Mouse (Mus musculus) megakaryocyte, embryonic 14.5 days (primary cell): ENCODE results near the gene Gna13. TPM values are rescaled to one million over a fixed set of nuclear protein-coding genes. Genes with fewer than 3 reads are reported as not detected.

Experiments
- H3K27me3 ChIP-seq: replicated peaks from 2 replicates; pipeline ENCODE3; 2012; ENCODE audit warnings: inconsistent platforms
- H3K36me3 ChIP-seq: replicated peaks from 2 replicates; pipeline ENCODE3; 2012; ENCODE audit warnings: low read length, inconsistent platforms, mixed read lengths
- H3K4me1 ChIP-seq: 2 replicates; pipeline ENCODE4 v1.6.1; 2012; ENCODE audit warnings: inconsistent platforms
- H3K4me3 ChIP-seq: replicated peaks from 2 replicates; pipeline ENCODE3; 2012; ENCODE audit warnings: moderate library complexity, mild to moderate bottlenecking, inconsistent platforms
- H3K9me3 ChIP-seq: 2 replicates; pipeline ENCODE4 v1.6.1; 2012; ENCODE audit warnings: inconsistent platforms
- FLI1 ChIP-seq: IDR thresholded peaks from 2 replicates; pipeline ENCODE4 v1.6.1; 2012; ENCODE audit warnings: low read length, inconsistent platforms, mixed read lengths
- GATA1 ChIP-seq: IDR thresholded peaks from 3 replicates; pipeline ENCODE4 v1.6.1; 2012; ENCODE audit warnings: mixed read lengths, low read length, inconsistent platforms, borderline replicate concordance
- polyA plus RNA-seq: library from polyadenylated mRNA; stranded (reverse); fragments of >175 nt; gene quantifications from 2 replicates; pipeline ENCODE4 v1.2.3, GENCODE M21; 2012; ENCODE audit warnings: low replicate concordance; ENCODE audit not compliant: insufficient read depth

The Gna13 gene
- polyA plus RNA-seq, result 42.6 and 60.8 TPM in 2 replicates

DNA sequence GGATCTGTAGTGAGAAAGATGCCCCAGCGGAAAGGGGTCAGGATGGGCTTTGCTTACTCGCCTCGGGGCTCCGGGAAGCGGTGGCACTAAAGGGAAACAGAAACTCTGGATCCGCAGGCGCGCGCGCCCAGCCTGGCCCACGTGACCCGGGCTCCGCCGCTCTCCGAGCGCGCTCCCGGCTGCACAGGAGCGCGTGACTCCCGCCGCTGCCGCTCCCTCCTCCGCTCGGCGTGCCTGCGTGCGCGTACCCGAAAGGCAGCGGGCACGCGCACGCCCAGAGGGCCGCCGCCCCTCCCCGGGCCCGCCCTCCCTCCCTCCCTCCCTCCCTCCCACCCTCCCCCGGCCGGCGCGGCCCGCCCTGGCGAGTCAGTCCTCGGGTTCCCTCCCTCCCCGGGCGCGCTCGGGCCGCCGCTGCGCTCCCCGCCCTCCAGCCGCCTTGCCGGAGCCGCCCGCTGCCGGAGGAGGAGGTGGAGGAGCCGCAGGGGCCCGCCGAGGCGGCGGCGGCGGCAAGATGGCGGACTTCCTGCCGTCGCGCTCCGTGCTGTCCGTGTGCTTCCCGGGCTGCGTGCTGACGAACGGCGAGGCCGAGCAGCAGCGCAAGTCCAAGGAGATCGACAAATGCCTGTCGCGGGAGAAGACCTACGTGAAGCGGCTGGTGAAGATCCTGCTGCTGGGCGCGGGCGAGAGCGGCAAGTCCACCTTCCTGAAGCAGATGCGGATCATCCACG, at the start of gene Gna13:
Gene Gna13 (plus strand): TSS at position 369 of the 728 bp plus-strand sequence.
- H3K4me3 ChIP-seq, result peak within 1 kb of the TSS; percentile 97
- H3K36me3 ChIP-seq, result peaks cover 43% of the 10 kb centered on the region
- no peaks in the 10 kb centered on the region for H3K9me3 ChIP-seq
- H3K4me1 ChIP-seq, result peaks cover 79% of the 10 kb centered on the region
- no peaks in the 10 kb centered on the region for H3K27me3 ChIP-seq
- TF ChIP-seq GATA1, result no peak
- TF ChIP-seq FLI1, result no peak

DNA sequence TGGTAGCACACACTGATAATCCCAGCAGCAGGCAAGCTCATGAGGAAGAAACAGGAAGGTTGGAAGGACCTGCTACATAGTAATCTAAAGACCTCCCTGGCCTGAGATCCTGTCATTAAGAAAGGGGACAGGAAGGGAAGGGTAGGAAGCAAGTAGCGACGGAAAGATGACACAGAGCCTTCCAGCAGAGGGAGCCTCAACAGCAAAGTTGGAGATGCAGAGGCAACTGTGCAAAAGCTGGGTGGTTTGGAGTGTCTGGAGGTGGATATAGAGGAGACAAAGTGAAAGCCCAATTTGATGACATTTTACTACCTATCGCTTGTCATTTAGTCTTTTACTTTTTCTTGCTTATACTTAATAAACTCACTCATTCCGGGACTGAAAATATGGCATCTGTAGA, 45.7 kb upstream of the Gna13 start:
- peaks cover 2% of the 10 kb centered on the region for H3K27me3 ChIP-seq
- H3K36me3 ChIP-seq, result no peaks in the 10 kb centered on the region
- H3K9me3 ChIP-seq, result peaks cover 12% of the 10 kb centered on the region
- TF ChIP-seq GATA1 (no peak), FLI1 (no peak)
- no peak overlapping the region for H3K4me3 ChIP-seq
- H3K4me1 ChIP-seq, result peaks cover 27% of the 10 kb centered on the region

DNA sequence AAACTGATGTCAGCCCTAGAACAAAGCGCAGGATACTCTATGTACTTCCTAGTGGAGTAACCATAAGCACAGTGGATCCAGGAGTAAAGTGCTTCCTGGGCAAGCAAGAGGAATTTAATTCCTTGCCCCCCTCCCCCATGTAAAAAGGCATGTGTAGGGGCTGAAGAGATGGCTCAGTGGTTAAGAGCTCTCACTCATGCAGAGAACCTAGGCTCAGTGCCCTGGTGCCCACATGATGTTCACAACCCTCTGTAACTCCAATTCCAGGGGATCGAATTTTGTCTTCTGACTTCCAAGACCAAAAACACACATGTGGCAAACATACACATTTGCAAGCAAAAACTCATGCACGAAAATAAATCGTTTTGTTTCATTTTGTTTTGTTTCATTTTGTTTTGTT, 43.2 kb upstream of the Gna13 start:
- no peaks in the 10 kb centered on the region for H3K36me3 ChIP-seq
- H3K4me1 ChIP-seq, result peaks cover 17% of the 10 kb centered on the region
- peaks cover 12% of the 10 kb centered on the region for H3K9me3 ChIP-seq
- no peak for TF ChIP-seq GATA1
- no peak for TF ChIP-seq FLI1
- no peak overlapping the region for H3K4me3 ChIP-seq
- peaks cover 2% of the 10 kb centered on the region for H3K27me3 ChIP-seq

DNA sequence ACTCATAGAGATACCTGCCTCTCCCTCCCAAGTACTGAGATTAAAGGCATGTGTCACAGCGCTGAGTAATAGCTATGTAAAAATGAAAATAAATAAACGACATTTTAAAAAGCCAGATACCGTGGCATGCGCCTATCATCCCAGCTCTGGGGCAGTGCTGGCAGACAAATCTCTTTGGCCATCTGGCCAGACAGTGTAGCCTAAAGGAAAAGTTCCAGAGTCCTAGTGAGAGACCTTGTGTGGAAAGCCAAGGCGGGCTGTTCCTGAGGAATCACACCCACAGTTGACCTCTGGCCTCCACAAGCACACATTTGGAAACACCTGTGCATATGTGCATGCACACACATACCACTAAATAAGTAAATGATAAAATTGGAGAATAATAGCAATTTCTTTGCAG, 42.7 kb upstream of the Gna13 start:
- no peak for TF ChIP-seq GATA1
- no peak for TF ChIP-seq FLI1
- H3K4me1 ChIP-seq, result peaks cover 17% of the 10 kb centered on the region
- peaks cover 1% of the 10 kb centered on the region for H3K27me3 ChIP-seq

DNA sequence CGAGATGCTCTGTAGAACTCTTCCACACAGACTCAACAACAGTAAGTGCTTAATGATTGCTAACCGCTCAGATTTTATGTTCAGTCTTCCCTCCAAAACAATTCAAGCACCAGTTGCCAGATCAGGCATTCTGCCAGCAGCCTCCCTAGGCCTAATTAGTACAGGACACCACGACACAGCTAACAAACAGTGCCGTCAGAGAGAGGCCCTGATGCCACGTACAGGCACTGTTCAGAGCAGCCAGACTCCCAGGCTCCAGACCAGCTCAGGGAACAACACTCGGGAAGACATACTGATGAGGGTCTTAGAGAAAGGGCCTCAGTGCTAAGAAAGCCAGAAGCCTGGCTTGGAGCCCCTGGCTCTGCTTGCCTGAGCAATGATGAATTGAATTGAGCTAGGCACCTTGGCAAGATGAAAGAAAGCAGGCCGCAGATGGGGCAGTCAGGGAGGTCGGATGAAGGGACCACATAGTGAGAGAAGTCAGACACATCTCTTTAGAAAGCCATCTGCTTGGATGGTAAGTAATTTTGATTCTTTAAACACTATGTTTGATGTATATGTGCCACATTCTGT, 42.2 kb upstream of the Gna13 start:
- no peaks in the 10 kb centered on the region for H3K36me3 ChIP-seq
- H3K9me3 ChIP-seq, result peaks cover 6% of the 10 kb centered on the region
- H3K27me3 ChIP-seq, result no peaks in the 10 kb centered on the region
- no peak overlapping the region for H3K4me3 ChIP-seq
- TF ChIP-seq FLI1, result no peak
- no peak for TF ChIP-seq GATA1
- H3K4me1 ChIP-seq, result peaks cover 21% of the 10 kb centered on the region

More for the DNA sequence above, 42.7 kb upstream of the Gna13 start:
- Histone ChIP-seq H3K36me3 (no peaks in the 10 kb centered on the region), H3K4me3 (no peak overlapping the region), H3K9me3 (peaks cover 11% of the 10 kb centered on the region)

DNA sequence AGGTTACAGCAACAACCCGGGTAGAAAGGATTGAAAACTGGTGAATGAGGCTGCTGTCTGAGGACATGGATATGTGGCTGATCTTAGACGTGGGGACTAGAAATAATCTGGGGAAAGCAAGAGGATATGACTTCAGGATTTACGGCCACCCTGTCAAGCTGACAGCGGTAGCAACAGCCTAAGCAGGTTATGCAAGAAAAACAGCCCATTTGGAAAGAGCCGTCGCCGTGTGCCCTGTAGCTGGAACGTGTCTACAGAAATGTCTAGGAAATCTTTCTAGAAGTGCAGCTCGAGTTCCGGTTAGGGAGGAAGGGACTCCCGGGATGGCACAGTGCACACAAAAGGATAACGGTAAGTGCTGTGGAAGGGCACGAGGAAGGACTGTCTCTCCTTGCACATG, 36.4 kb upstream of the Gna13 start:
- peaks cover 44% of the 10 kb centered on the region for H3K4me1 ChIP-seq
- TF ChIP-seq GATA1 (no peak), FLI1 (no peak)
- H3K9me3 ChIP-seq, result peaks cover 4% of the 10 kb centered on the region
- H3K4me3 ChIP-seq, result peak overlapping the region; percentile 57
- no peaks in the 10 kb centered on the region for H3K36me3 ChIP-seq
- H3K27me3 ChIP-seq, result peaks cover 8% of the 10 kb centered on the region

DNA sequence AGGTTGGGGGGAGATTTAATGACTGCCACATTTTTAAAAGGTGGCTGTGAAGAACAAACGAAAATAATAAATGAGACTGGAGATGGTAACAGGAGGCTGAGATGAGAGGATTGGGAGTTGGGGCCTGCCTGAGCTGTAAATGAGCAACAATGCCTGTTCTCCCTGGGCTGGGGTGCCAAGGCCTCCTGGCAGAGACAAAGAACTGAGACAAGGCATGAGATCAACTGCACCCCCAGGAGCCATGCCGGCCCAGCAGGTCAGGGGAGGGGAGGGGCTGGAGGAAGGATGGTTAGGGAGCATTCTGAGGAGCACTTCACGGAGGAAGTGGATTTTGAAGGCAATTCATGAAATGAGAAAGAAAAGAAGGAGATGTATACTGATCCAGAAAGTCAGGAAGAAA, 35.2 kb upstream of the Gna13 start:
- Histone ChIP-seq H3K4me3 (no peak overlapping the region), H3K9me3 (no peaks in the 10 kb centered on the region), H3K27me3 (peaks cover 8% of the 10 kb centered on the region), H3K4me1 (peaks cover 54% of the 10 kb centered on the region), H3K36me3 (no peaks in the 10 kb centered on the region)
- TF ChIP-seq FLI1 (no peak), GATA1 (no peak)

DNA sequence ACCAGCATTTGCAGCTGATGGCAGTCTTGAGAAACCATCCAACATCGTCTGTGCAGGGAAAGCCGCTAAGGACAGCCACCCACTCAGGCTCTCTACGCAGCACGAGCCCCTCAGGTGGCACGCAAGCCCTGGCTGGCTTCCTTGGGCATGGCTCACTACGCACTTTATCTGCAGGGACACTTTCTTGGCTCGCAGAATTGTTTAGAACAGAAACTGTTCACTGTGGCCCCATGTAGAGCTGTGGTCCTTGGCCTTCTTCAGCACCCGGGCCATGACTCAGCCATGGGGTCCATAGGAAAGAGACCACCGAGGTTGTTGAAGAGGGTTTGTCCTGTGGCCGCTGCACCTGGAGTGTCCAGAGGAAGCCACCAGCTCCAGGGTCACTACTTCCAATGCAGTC, 34.7 kb upstream of the Gna13 start:
- peaks cover 8% of the 10 kb centered on the region for H3K27me3 ChIP-seq
- TF ChIP-seq FLI1 (no peak), GATA1 (no peak)

DNA sequence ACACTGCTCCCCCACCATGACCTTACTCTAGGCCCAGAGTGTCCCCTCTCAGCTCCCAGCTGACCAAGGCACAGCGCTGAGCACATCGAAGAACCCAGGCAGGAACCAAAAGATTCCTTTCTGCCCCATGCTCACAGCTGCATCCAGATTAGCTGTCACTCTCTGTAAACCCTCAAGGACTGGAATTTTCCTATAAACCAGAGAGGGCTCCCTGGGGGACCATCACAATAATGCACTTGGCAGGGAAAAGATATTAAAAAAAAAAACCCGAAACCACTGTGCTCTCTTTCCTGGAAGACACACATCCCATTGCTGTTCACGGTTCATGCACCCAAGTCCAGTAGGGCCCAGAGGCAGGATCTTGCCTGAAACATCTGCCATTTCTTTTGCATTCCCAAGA, 33.3 kb upstream of the Gna13 start:
- Histone ChIP-seq H3K36me3 (no peaks in the 10 kb centered on the region), H3K9me3 (no peaks in the 10 kb centered on the region), H3K4me1 (peaks cover 72% of the 10 kb centered on the region), H3K27me3 (peaks cover 8% of the 10 kb centered on the region), H3K4me3 (no peak overlapping the region)
- no peak for TF ChIP-seq GATA1
- no peak for TF ChIP-seq FLI1

More for the DNA sequence above, 34.7 kb upstream of the Gna13 start:
- no peak overlapping the region for H3K4me3 ChIP-seq
- no peaks in the 10 kb centered on the region for H3K36me3 ChIP-seq
- peaks cover 60% of the 10 kb centered on the region for H3K4me1 ChIP-seq
- H3K9me3 ChIP-seq, result no peaks in the 10 kb centered on the region

DNA sequence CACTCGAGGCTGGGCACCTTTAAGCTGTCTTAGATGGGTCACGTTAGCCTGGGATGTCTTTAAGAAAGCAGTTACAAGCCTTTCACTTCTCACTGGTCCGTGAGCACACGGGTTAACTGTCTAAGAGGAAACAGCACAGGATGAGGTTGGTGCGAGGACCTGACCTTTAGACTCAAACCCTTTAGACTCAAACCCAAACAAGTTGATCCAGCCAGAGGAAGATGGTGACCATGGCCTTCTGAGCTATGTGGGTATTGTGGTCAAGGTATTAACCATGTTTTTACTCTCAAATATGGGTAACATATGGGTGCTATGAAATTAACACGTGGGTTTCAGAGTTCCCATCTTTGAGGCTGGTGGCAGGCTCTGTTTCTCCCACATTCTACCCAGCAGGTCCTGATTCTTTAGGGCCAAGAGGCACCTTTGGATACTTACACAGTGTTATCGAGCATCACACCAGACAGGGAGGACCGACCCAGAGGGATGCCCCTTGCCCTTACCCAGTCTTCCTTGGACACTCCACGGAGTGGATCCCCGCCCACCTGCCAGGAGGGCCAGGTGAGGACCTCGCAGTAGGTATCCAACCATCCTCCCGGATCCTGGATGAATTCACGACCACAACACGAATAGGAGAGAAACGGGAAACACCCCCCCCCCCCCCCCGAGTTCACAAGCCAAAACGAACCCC, 31.8 kb upstream of the Gna13 start:
- Histone ChIP-seq H3K36me3 (no peaks in the 10 kb centered on the region), H3K9me3 (no peaks in the 10 kb centered on the region), H3K4me1 (peaks cover 76% of the 10 kb centered on the region), H3K4me3 (peak overlapping the region; percentile 90), H3K27me3 (peaks cover 8% of the 10 kb centered on the region)
- TF ChIP-seq GATA1 (no peak), FLI1 (no peak)

DNA sequence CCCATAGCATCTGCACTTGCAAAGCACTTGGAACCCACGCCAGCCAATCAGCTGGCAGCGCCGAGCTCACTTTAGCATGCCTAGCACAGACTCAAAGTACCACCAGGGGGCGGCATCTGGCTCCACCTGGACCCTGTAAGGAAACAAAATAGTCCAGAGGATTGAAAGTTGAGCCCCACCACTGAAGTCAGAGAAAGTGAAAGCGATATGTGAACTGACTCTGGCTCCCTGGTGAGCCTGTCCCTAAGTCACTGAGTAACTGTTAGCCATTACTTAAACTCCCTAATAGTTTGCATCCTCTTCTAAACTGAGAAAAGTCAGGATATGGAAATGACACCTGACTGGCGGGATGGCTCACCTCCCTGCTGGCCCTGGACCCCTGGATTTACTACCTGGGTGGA, 31.2 kb upstream of the Gna13 start:
- H3K36me3 ChIP-seq, result no peaks in the 10 kb centered on the region
- H3K4me1 ChIP-seq, result peaks cover 76% of the 10 kb centered on the region
- H3K4me3 ChIP-seq, result peak overlapping the region; percentile 90
- no peak for TF ChIP-seq GATA1
- no peak for TF ChIP-seq FLI1
- H3K9me3 ChIP-seq, result no peaks in the 10 kb centered on the region
- peaks cover 8% of the 10 kb centered on the region for H3K27me3 ChIP-seq
